Mouse (Mus musculus) midbrain, embryonic 10.5 days (tissue): ENCODE data around the gene Il12rb1. TPM values are rescaled to one million over a fixed set of nuclear protein-coding genes. Genes with fewer than 3 reads are reported as not detected.

Source experiments
- DNase-seq: peaks from one replicate; pipeline ENCODE4 v3.0.0-alpha.2; 2017; ENCODE audit warnings: low spot score
- H3K27ac ChIP-seq: fragments of 300-500 bp; sonication (generic); replicated peaks from 2 replicates; pipeline ENCODE4 v1.5.1; 2016; ENCODE audit warnings: mild to moderate bottlenecking
- H3K27me3 ChIP-seq: fragments of 300-500 bp; sonication (generic); 2 replicates; pipeline ENCODE4 v1.6.1; 2016; ENCODE audit warnings: low read depth, mild to moderate bottlenecking; ENCODE audit not compliant: poor library complexity, severe bottlenecking
- H3K36me3 ChIP-seq: fragments of 300-500 bp; sonication (generic); 2 replicates; pipeline ENCODE4 v1.6.1; 2016; ENCODE audit warnings: mild to moderate bottlenecking, moderate library complexity
- H3K4me1 ChIP-seq: fragments of 300-500 bp; sonication (generic); 2 replicates; pipeline ENCODE4 v1.6.1; 2016
- H3K4me3 ChIP-seq: fragments of 300-500 bp; sonication (generic); 2 replicates; pipeline ENCODE4 v1.5.1; 2016; ENCODE audit warnings: mild to moderate bottlenecking, moderate library complexity
- H3K9me3 ChIP-seq: fragments of 300-500 bp; sonication (generic); replicated peaks from 2 replicates; pipeline ENCODE4 v1.6.1; 2016; ENCODE audit warnings: mild to moderate bottlenecking
- WGBS: fragments of 180-500 bp; shearing (Covaris S2); methylation state at CpG from one replicate; pipeline ENCODE4 v1.1.7; 2016; 5-methylcytosine and 5-hydroxymethylcytosine counted together
- polyA plus RNA-seq: library from polyadenylated mRNA; unstranded; fragments of >200 nt; fragmentation: Nextera tagmentation; extraction: Ambion mirVana; gene quantifications from 2 replicates; pipeline ENCODE4 v1.2.1, GENCODE M21; 2016

Il12rb1 gene
- polyA plus RNA-seq, 1 experiment from 2014 or later, result 0.05 TPM

DNA sequence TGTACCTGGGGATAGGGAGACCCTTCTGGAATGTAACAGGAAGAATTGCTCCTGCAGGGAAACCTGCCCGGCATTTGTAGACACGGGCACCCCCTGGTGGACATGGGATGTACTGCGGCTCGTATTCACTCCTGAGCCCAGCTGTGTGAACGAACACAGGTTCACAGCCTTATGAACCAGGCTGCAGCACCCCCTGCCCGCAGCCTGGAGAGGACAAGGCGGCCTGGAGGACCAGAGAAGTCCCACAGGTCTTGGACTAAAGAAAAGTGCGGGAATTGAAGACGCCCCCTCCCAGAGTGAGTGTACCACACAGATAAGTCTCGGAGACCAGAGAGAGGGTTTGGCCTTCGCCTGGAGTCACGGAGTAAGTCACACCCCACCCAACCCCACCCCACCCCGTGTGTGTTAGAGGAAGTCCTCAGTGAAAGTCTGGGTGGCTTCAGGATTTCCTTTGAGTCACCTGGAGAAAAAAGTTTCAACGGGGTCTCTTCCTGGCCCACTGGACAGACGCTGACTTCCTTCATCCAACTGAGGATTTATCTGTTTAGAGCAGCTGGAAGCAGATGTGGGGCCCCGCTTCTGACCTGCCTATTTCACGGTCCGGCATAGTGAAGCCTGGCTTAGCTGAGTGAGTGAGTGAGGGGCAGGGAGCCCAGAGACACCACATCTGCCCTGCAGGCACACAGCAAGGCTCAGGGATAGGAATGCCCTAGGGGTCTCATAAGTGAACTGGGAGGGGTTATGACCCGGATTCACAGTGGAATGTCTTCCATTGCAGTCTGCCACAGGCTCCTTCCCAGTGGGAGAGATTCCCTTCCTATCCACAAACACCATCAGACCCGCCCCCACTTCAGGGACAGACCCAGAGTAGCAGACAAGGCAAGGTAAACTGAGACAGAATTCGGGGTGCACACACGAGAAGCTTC is 33.2 kb downstream of the Il12rb1 start:
- Histone ChIP-seq H3K4me1 (peaks cover 37% of the 10 kb centered on the region), H3K4me3 (peak overlapping the region; percentile 27; the same call in 1 of the 2 replicates), H3K27ac (peak overlapping the region; percentile 24; the same call in 1 of the 2 replicates), H3K27me3 (peaks cover 10% of the 10 kb centered on the region; the same call in 1 of the 2 replicates), H3K36me3 (peaks cover 8% of the 10 kb centered on the region), H3K9me3 (no peaks in the 10 kb centered on the region)
- 41% methylated on average over 22 of the region's 22 CpGs for WGBS
- DNase-seq, result peak; percentile 90

DNA sequence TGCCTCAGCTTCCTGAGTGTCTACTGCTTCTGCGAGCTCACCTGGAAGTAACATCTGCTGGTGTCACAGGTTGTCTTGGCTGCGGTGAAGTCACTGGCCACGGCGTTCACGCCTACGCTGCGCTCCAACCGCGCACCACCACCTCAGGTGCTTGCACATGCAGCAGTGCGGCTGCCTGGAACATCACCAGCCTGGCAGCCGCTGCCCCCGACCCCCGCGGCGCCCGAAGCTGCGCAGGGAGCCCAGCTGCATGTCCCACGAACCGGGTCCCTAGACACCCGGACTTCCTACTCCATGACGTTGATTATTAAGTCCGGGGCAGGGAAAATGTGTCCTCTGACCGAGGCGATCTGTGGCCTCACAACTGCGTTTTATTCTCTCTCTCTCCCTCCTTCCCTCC is 34.2 kb downstream of the Il12rb1 start:
- no peaks in the 10 kb centered on the region for H3K9me3 ChIP-seq
- H3K4me3 ChIP-seq, result no peak overlapping the region
- peaks cover 17% of the 10 kb centered on the region for H3K27me3 ChIP-seq
- H3K36me3 ChIP-seq, result no peaks in the 10 kb centered on the region
- 70% methylated on average over 25 of the region's 25 CpGs for WGBS
- H3K4me1 ChIP-seq, result peaks cover 38% of the 10 kb centered on the region
- H3K27ac ChIP-seq, result peak overlapping the region; percentile 53; the same call in 1 of the 2 replicates
- DNase-seq, result no peak

DNA sequence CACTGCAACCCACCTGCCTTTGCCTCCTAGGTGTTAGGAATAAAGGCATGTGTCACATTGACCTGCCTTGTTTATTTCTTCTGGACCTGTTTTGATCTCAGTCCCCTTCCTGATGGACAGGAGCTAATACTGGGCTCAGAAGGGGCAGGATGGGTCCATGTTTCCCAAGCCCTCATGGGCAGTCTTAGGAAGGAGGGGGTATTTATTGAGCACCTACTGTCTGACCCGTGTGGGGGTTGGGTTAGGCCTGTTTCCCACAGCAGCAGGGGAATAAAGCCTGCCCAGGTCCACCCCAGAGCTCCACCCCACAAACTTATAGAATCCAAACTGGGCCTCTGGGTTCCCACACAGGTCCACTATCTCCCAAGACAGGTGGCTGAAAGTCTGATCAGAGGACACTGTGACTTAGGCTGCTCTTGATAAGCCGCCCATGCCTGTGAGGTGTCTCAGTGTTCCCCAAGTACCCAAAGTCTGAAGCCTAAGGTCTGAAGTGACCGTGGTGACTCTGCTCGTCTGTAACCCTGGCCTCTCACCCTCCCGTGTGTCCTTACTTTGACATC is 35.0 kb downstream of the Il12rb1 start:
- no peak for DNase-seq
- peak overlapping the region; percentile 3; the same call in 1 of the 2 replicates for H3K27ac ChIP-seq
- peaks cover 37% of the 10 kb centered on the region for H3K4me1 ChIP-seq
- no peak overlapping the region for H3K4me3 ChIP-seq
- no peaks in the 10 kb centered on the region; the same call in none of the 2 replicates for H3K36me3 ChIP-seq
- H3K9me3 ChIP-seq, result no peaks in the 10 kb centered on the region
- 81% methylated on average over 5 of the region's 5 CpGs for WGBS
- peaks cover 24% of the 10 kb centered on the region for H3K27me3 ChIP-seq

DNA sequence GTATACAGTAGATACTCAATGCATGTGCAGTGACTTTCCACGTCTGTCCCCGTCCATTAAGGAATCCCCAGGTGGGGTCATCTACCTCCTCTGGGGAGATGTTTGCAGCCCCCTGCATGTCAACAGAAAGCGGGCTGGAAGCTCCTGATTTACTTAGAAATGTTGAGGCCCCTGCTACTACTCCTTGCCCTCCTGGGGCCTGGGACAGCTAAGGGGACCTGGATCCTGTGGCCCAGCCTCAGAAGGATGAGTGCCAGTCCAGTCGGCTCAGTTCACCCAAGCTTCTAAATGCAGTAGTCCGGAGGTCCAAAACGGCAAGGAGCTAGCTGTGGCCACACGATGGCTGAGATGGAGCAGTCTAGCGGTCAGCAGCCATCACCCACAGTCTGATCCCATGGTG is 35.7 kb downstream of the Il12rb1 start:
- H3K27me3 ChIP-seq, result peaks cover 30% of the 10 kb centered on the region
- H3K4me1 ChIP-seq, result peaks cover 35% of the 10 kb centered on the region
- WGBS, result 86% methylated on average over 8 of the region's 8 CpGs
- H3K27ac ChIP-seq, result peak overlapping the region; percentile 3
- DNase-seq, result no peak
- peaks cover 4% of the 10 kb centered on the region for H3K36me3 ChIP-seq
- no peak overlapping the region for H3K4me3 ChIP-seq
- no peaks in the 10 kb centered on the region for H3K9me3 ChIP-seq

DNA sequence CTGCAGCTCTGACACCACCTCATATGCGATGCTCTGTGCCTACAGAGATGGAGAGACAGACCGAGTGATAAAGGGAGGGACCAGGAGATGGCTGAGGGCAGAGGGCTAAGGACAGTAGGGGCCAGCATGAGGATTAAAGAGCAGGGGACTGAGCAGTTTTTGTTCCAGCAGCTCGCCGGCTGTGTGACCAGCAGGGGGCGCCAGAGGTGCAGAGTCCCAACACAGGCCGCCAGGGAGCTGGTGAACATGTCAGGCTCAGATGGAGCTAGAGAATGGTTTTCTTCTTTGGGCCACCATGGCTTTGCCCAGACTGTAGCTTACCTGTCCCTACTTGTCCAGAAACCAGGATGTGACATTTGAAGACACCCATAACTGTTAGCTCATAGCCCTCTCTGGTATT is 36.3 kb downstream of the Il12rb1 start:
- H3K4me1 ChIP-seq, result peaks cover 33% of the 10 kb centered on the region
- H3K27me3 ChIP-seq, result peaks cover 30% of the 10 kb centered on the region
- H3K36me3 ChIP-seq, result peaks cover 4% of the 10 kb centered on the region
- H3K4me3 ChIP-seq, result no peak overlapping the region
- peak; percentile 93 for DNase-seq
- under 1% methylated on average over 6 of the region's 6 CpGs for WGBS
- no peaks in the 10 kb centered on the region for H3K9me3 ChIP-seq
- peak overlapping the region; percentile 3 for H3K27ac ChIP-seq

DNA sequence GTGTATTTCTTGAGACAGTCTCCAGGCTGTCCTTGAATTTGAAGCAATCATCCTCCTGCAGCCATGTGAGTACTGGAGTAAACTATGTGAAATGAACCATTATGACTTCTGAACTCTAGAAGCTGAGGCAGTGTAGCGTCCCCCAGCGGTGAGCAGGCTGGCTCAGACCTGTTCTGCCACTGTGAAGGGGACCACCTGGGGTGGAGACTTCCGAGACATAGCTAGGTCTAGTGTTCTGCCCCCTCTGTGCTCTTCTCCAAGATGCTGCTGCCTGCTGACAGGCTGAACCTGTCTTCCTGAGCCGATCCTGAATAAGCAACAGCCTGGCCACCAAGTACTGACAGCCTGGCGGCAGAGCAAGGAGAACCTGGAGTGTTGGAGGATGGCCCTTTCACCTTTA is 36.9 kb downstream of the Il12rb1 start:
- Histone ChIP-seq H3K36me3 (peaks cover 4% of the 10 kb centered on the region), H3K4me3 (no peak overlapping the region), H3K9me3 (no peaks in the 10 kb centered on the region), H3K27ac (no peak overlapping the region), H3K4me1 (peaks cover 28% of the 10 kb centered on the region), H3K27me3 (peaks cover 30% of the 10 kb centered on the region)
- no peak for DNase-seq
- WGBS, result 45% methylated on average over 5 of the region's 5 CpGs

DNA sequence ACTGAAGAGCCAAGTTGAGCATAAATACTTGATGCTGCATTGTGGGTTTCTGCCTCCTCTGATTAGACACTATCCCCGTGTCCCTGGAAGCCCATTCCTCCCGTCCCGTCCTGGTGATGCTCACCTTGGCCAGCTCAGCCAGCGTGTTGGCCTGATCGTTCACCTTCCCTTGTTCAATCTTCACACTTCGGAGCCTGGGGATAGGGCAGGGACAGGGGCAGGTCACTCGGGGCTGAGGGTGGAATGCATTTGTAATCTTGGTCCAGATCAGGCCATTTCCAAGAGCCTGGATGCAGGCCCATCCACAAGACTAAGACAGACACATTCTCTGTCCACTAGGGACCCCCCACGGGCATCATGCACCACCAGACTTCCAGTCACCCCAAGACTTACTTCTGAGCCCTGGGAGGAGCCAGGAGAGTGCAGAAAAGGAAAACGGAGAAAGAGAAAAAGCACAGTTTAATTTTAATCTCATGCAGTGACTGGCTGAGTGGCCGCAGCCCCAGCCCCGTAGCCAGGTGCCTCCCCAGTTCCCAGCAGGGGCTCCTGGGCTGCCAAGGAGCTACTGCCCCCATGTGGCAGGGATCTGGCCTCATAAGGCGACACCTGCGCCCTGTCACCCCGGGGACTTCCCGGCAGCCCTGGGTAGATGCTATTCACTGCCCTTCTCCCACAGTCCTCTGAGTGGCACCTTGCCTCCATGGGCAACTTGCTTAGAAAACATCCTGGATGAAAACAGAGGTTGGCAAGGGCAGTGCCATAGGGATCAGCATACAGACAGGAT is 38.3 kb downstream of the Il12rb1 start:
- H3K27me3 ChIP-seq, result peaks cover 30% of the 10 kb centered on the region
- WGBS, result 54% methylated on average over 15 of the region's 15 CpGs

DNA sequence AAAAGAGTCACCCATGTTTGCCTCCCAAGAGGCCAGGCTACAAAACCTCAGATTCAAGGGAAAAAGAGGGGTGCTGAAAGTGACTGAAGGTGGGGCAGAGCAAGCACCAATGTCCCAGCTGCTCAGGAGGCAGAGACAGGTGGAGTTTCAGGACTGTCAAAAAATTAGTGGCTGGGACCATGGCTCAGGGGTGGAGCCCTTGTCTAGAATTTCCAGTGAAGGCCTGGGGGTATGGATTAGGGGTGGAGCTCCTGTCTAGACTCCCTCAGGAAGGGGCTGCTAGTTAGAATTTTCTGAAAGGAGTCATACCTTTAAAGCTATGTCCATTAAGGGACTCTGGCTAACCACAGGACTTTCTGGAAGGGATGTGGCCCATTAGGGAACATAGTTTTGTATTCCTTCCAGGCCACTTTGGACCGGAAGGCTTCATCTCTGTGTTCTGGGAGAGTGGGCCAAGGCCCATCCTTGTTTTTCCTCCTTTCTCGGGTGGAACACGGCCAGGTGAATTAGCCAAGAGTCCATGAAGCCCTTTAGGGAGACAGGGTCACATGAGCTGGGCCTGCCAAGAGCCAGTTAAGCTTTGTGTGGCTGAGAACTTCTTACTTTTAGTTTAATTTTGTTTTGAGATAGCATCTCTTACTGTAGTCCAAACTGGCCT is 41.2 kb downstream of the Il12rb1 start:
- WGBS, result 88% methylated on average over 3 of the region's 3 CpGs
- peaks cover 26% of the 10 kb centered on the region for H3K36me3 ChIP-seq
- H3K4me1 ChIP-seq, result peaks cover 18% of the 10 kb centered on the region
- no peak overlapping the region for H3K27ac ChIP-seq
- H3K9me3 ChIP-seq, result no peaks in the 10 kb centered on the region
- peaks cover 25% of the 10 kb centered on the region for H3K27me3 ChIP-seq
- DNase-seq, result no peak
- no peak overlapping the region for H3K4me3 ChIP-seq

More for the DNA sequence above, 38.3 kb downstream of the Il12rb1 start:
- Histone ChIP-seq H3K4me1 (peaks cover 16% of the 10 kb centered on the region), H3K36me3 (peaks cover 4% of the 10 kb centered on the region), H3K4me3 (no peak overlapping the region), H3K9me3 (no peaks in the 10 kb centered on the region), H3K27ac (no peak overlapping the region; the same call in 1 of the 2 replicates)
- DNase-seq, result no peak

DNA sequence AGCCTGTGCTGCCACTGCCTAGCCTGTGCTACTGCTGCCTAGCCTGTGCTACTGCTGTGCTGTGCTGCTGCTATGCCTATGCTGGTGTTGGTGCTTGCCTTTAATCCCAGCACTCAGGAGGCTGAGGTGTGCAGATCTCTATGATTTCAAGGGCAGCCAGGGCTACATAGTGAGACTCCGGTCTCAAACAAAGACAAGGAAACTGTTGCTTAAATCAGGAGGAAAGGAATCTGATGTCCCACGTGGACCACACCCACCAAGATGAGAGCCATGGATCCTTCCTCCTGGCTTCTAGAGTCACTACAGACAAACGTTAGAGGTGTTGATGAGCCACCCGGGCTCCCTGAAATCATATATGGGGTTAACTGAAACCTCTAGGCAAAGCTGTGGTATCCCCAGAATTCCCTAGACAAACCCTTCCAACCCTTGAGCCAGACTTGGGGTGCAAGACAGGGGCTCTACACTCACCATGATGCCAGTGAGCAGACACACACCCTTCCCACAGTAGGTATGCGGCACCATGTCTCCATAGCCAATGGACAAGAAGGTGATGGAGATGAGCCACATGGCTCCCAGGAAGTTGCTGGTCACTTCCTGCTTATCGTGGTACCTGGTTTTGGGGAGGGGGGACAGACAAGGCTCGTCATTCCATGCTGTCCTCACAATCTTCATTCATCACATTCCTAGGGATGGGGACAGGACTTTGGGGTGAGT is 42.0 kb downstream of the Il12rb1 start:
- 81% methylated on average over 7 of the region's 7 CpGs for WGBS
- Histone ChIP-seq H3K4me3 (no peak overlapping the region), H3K9me3 (no peaks in the 10 kb centered on the region), H3K36me3 (peaks cover 33% of the 10 kb centered on the region), H3K4me1 (peaks cover 24% of the 10 kb centered on the region), H3K27ac (no peak overlapping the region), H3K27me3 (peaks cover 33% of the 10 kb centered on the region)
- DNase-seq, result no peak

DNA sequence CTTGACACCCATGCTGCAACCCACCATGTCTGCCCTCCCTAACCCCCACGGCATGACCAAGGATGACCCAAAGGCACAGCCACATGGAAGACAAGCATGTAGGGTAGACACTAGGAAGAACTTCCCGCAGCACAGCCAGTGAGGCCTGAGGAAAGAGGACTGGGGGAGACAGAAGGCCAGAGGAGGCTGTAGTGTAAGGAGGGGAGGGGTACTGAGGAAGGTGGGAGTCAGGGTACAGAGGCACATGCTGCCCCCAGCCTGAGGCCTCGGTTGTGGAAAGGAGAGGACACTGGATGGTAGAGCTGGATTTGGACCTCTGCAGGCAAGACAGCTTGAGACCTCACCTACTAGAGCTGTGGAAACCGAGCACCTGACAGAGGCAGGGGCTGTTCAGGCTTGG is 42.7 kb downstream of the Il12rb1 start:
- peaks cover 33% of the 10 kb centered on the region for H3K36me3 ChIP-seq
- peaks cover 27% of the 10 kb centered on the region for H3K4me1 ChIP-seq
- H3K27ac ChIP-seq, result no peak overlapping the region
- H3K9me3 ChIP-seq, result no peaks in the 10 kb centered on the region
- 87% methylated on average over 4 of the region's 4 CpGs for WGBS
- peaks cover 39% of the 10 kb centered on the region for H3K27me3 ChIP-seq
- no peak overlapping the region for H3K4me3 ChIP-seq
- no peak for DNase-seq

DNA sequence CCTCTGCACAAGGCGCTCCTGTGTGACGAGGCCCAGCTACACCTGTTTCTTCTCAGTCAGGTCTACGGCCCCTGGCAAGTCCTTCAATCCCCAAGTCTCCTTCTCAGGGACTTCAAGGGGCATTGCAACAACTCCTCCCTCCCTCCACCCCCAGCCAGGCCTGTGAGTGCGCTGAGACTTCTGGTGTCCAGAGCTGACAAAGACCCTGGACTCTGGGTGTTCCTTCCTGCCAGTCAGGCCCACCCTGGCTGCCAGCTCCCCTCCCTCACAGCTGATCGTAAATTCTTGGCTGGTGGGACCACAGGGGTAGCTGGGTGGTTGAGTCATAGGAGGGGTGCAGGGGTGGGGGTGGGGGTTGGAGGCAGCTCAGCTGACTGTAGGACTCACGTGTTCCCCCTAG is 43.6 kb downstream of the Il12rb1 start:
- peaks cover 33% of the 10 kb centered on the region for H3K36me3 ChIP-seq
- 0 out of 2 replicates have a peak overlapping the region, but pooled peaks have one; percentile 46 for H3K27ac ChIP-seq
- H3K4me1 ChIP-seq, result peaks cover 32% of the 10 kb centered on the region
- no peaks in the 10 kb centered on the region for H3K9me3 ChIP-seq
- DNase-seq, result no peak
- 64% methylated on average over 6 of the region's 6 CpGs for WGBS
- H3K4me3 ChIP-seq, result no peak overlapping the region
- H3K27me3 ChIP-seq, result peaks cover 39% of the 10 kb centered on the region
